Comparison of ENCODE assay signal across 16 mouse cellular contexts in the genomic region with DNA sequence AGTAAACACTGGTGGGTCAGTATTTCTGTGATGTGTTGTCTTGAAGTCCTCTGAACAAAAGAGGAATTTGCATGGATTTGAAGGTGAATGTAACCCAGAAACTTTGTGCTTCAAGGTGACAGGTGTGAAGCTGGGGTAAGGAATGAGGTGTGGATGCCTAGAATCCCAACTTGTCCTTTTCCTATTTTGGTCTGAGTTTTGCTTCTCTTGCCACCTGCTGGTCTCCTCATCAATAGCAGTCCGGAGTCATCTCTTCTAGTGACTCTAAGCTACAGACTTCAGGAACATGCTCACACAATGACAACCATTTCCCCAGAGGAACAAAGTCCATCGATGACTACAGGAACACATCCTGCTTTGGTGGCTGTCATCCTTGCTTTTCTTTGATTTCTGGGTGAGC. TPM values are rescaled to one million over a fixed set of nuclear protein-coding genes. Genes with fewer than 3 reads are reported as not detected.
DNase-seq lines count a peak whose midpoint lies in the region; ATAC-seq and TF ChIP-seq lines count a peak whose summit lies in the region.
"Had no signal": no experiment of that assay in that cellular context is flagged by ENCODE, and none has a peak within 500 bp of the region (broad histone marks: within the 10 kb centered on the region; RNA-seq: fewer than 3 reads in every experiment).

No protein-coding gene starts in this region.

- no peaks in the 10 kb centered on the region for H3K4me1 ChIP-seq in hindbrain, postnatal 0 days (ENCODE audit: insufficient read depth, low read length)
- no peaks in the 10 kb centered on the region for H3K4me1 ChIP-seq in hindbrain, embryonic 14.5 days (replicated peaks; ENCODE audit: control insufficient read depth, insufficient read depth, low read length)
- H3K4me1 ChIP-seq in lung, adult 2 months (ENCODE audit: control insufficient read depth, insufficient read depth, low read length), result no peaks in the 10 kb centered on the region
- no peaks in the 10 kb centered on the region for H3K4me1 ChIP-seq in ES-E14 (ENCODE audit: control insufficient read depth in 2 of 2, insufficient read depth in 2 of 2, low read length in 2 of 2, poor library complexity in 1 of 2)
- no peaks in the 10 kb centered on the region; the same call in 1 of the 2 replicates for H3K4me1 ChIP-seq in cortical plate, adult 2 months (ENCODE audit: control insufficient read depth, insufficient read depth, low read length)
- H3K4me1 ChIP-seq: hindbrain, embryonic 12.5 days; neural tube, embryonic 12.5 days had no signal

- H3K36me3 ChIP-seq in hindbrain, postnatal 0 days (ENCODE audit: insufficient read depth, low read length), result no peaks in the 10 kb centered on the region
- no peaks in the 10 kb centered on the region for H3K36me3 ChIP-seq in hindbrain, embryonic 14.5 days (replicated peaks; ENCODE audit: control insufficient read depth, insufficient read depth)
- no peaks in the 10 kb centered on the region for H3K36me3 ChIP-seq in ES-E14 (ENCODE audit: control insufficient read depth, insufficient read depth, low read length, poor library complexity, severe bottlenecking)
- H3K36me3 ChIP-seq: G1E; hindbrain, embryonic 12.5 days; neural tube, embryonic 12.5 days had no signal

- WGBS in hindbrain, postnatal 0 days, result 74% methylated on average over 2 of the region's 2 CpGs
- WGBS in hindbrain, embryonic 14.5 days, result 71% methylated on average over 2 of the region's 2 CpGs
- WGBS in lung, adult 2 months, result 52% methylated on average over 2 of the region's 2 CpGs

- peak; percentile 46 for DNase-seq in hindbrain, postnatal 0 days (ENCODE audit: low spot score)
- no peak for DNase-seq in hindbrain, embryonic 14.5 days (ENCODE audit: low spot score)
- no peak for DNase-seq in lung, adult 2 months
- DNase-seq in lung, postnatal 4 days, result no peak
- no peak for DNase-seq in ES-E14 (ENCODE audit: low read depth, low spot score)
- no peak for DNase-seq in spleen, adult 12 weeks (ENCODE audit: low spot score)
- DNase-seq: thymus, adult 18-20 months had no signal

- in situ Hi-C loops in ES-E14 (cut with MboI; ENCODE audit: low sequenced_read_pairs in 2 of 2, unreplicated experiment in 2 of 2), result loop anchor here in 1 of 2 experiments (25.0 kb wide), 1 partner anchor 144 kb away; no protein-coding TSS in a partner anchor

- no peak for ATAC-seq in hindbrain, postnatal 0 days
- ATAC-seq in hindbrain, embryonic 14.5 days (ENCODE audit: low FRiP score), result no peak
- ATAC-seq in megakaryocyte progenitor cell, adult 5-6 weeks (replicated peaks; ENCODE audit: poor library complexity), result no peak

- no peak overlapping the region for H3K9ac ChIP-seq in hindbrain, postnatal 0 days (replicated peaks; ENCODE audit: low read length)
- H3K9ac ChIP-seq in hindbrain, embryonic 14.5 days, result no peak overlapping the region
- no peak overlapping the region for H3K9ac ChIP-seq in ES-E14 (ENCODE audit: insufficient read depth, low read depth, low read length, poor library complexity, severe bottlenecking)
- H3K9ac ChIP-seq: hindbrain, embryonic 12.5 days; neural tube, embryonic 12.5 days had no signal

- TF ChIP-seq CTCF in hindbrain, postnatal 0 days (IDR thresholded peaks at IDR 0.05; ENCODE audit: low read depth), result peak; percentile 66
- 0 out of 2 replicates have a peak, but pooled peaks have one; percentile 7 for TF ChIP-seq CTCF in lung, adult 2 months (IDR thresholded peaks at IDR 0.05; ENCODE audit: insufficient read depth, low read length)
- peak; percentile 41 for TF ChIP-seq CTCF in cortical plate, adult 2 months (IDR thresholded peaks at IDR 0.05; ENCODE audit: extremely low read depth, insufficient read depth, low read length)

- H3K27ac ChIP-seq in hindbrain, postnatal 0 days, result no peak overlapping the region
- H3K27ac ChIP-seq in hindbrain, embryonic 14.5 days, result no peak overlapping the region
- no peak overlapping the region for H3K27ac ChIP-seq in ES-E14 (ENCODE audit: insufficient read depth, low read depth, low read length, poor library complexity, severe bottlenecking)
- H3K27ac ChIP-seq in cortical plate, adult 2 months (ENCODE audit: insufficient read depth, low read length), result no peak overlapping the region
- H3K27ac ChIP-seq: hindbrain, embryonic 12.5 days; neural tube, embryonic 12.5 days had no signal

- no peak for TF ChIP-seq POLR2A in lung, adult 2 months (IDR thresholded peaks at IDR 0.05; ENCODE audit: borderline replicate concordance, extremely low read depth, low read depth, low read length)
- TF ChIP-seq POLR2A in cortical plate, adult 2 months (IDR thresholded peaks at IDR 0.05; ENCODE audit: extremely low read depth, insufficient read depth, low read length), result no peak

- H3K9me3 ChIP-seq in hindbrain, postnatal 0 days (ENCODE audit: low read length), result no peaks in the 10 kb centered on the region
- H3K9me3 ChIP-seq in hindbrain, embryonic 14.5 days (ENCODE audit: control insufficient read depth, low read length), result no peaks in the 10 kb centered on the region
- H3K9me3 ChIP-seq in ES-E14 (ENCODE audit: control insufficient read depth, insufficient read depth, low read depth, low read length), result no peaks in the 10 kb centered on the region
- H3K9me3 ChIP-seq: G1E; hindbrain, embryonic 12.5 days; megakaryocyte, embryonic 14.5 days; neural tube, embryonic 12.5 days had no signal

- no peak overlapping the region for H3K4me2 ChIP-seq in hindbrain, postnatal 0 days (ENCODE audit: low read depth, low read length)
- H3K4me2 ChIP-seq in hindbrain, embryonic 14.5 days (replicated peaks), result no peak overlapping the region
- H3K4me2 ChIP-seq: hindbrain, embryonic 12.5 days; neural tube, embryonic 12.5 days had no signal

- H3K4me3 ChIP-seq in hindbrain, postnatal 0 days (ENCODE audit: low read length), result no peak overlapping the region
- H3K4me3 ChIP-seq in hindbrain, embryonic 14.5 days (replicated peaks; ENCODE audit: low read length), result no peak overlapping the region
- no peak overlapping the region for H3K4me3 ChIP-seq in lung, adult 2 months (replicated peaks; ENCODE audit: extremely low read depth, low read depth, low read length)
- no peak overlapping the region for H3K4me3 ChIP-seq in ES-E14 (ENCODE audit: insufficient read depth in 1 of 2, low read depth in 1 of 2, low read length in 2 of 2, poor library complexity in 1 of 2, severe bottlenecking in 1 of 2)
- no peak overlapping the region for H3K4me3 ChIP-seq in cortical plate, adult 2 months (ENCODE audit: insufficient read depth, low read length)
- H3K4me3 ChIP-seq: hindbrain, embryonic 12.5 days; megakaryocyte, embryonic 14.5 days; neural tube, embryonic 12.5 days had no signal

- no peaks in the 10 kb centered on the region for H3K27me3 ChIP-seq in hindbrain, postnatal 0 days (ENCODE audit: insufficient read depth, low read length)
- H3K27me3 ChIP-seq in hindbrain, embryonic 14.5 days (ENCODE audit: control insufficient read depth, insufficient read depth, low read length), result no peaks in the 10 kb centered on the region
- H3K27me3 ChIP-seq: hindbrain, embryonic 12.5 days; megakaryocyte, embryonic 14.5 days; neural tube, embryonic 12.5 days had no signal

TF ChIP-seq in ES-E14, 5 proteins besides CTCF, POLR2A, EP300 and RAD21:
- TF ChIP-seq CHD2 (IDR thresholded peaks at IDR 0.05; ENCODE audit: low read depth, low read length) (no peak), HCFC1 (IDR thresholded peaks at IDR 0.05; ENCODE audit: borderline replicate concordance, insufficient read depth, low read length) (no peak), MAFK (IDR thresholded peaks at IDR 0.05; ENCODE audit: insufficient read depth, low read depth, low read length) (no peak), ZC3H11A (IDR thresholded peaks at IDR 0.05; ENCODE audit: borderline replicate concordance, low read depth, low read length) (0 out of 2 replicates have a peak, but pooled peaks have one; percentile 66), ZNF384 (IDR thresholded peaks at IDR 0.05; ENCODE audit: low read depth, low read length) (no peak)

RNA-seq across cellular contexts. Expression of a gene that starts 46.9 kb away (rescaled TPM):
- not detected in 2 replicates for total RNA-seq in hindbrain, postnatal 0 days (2014; rRNA removed)
- not detected in 2 replicates for polyA plus RNA-seq in hindbrain, postnatal 0 days (2015; fragmentation: Nextera tagmentation; extraction: Ambion mirVana)
- polyA plus RNA-seq in hindbrain, embryonic 14.5 days (2014; fragmentation: Nextera tagmentation; extraction: Ambion mirVana), result not detected in 2 replicates
- not detected in 2 replicates for polyA plus RNA-seq in lung, adult 2 months (2012; rRNA removed)
- 4.0 and 5.2 TPM in 2 replicates for total RNA-seq in ES-E14 (2012; rRNA removed)
- not detected in 2 replicates for polyA plus RNA-seq in cortical plate, adult 2 months (2012; rRNA removed)
- not detected in 2 replicates for total RNA-seq in megakaryocyte progenitor cell, adult 5-6 weeks (2015)
- total RNA-seq in megakaryocyte progenitor cell, adult 5-6 weeks (2017), result not detected in 2 replicates
- total RNA-seq: G1E had no signal
- polyA plus RNA-seq: G1E; gonadal fat pad, adult 2 months; hindbrain, embryonic 12.5 days; limb, embryonic 11.5 days; neural tube, embryonic 12.5 days; small intestine, adult 2 months had no signal

RNA-seq across cellular contexts. Expression of a gene that starts 57.1 kb away (rescaled TPM):
- total RNA-seq in hindbrain, postnatal 0 days (2014; rRNA removed), result 40.9 and 57.4 TPM in 2 replicates
- polyA plus RNA-seq in hindbrain, postnatal 0 days (2015; fragmentation: Nextera tagmentation; extraction: Ambion mirVana), result 31.6 and 31.7 TPM in 2 replicates
- polyA plus RNA-seq in hindbrain, embryonic 14.5 days (2014; fragmentation: Nextera tagmentation; extraction: Ambion mirVana), result 56.9 and 58.3 TPM in 2 replicates
- polyA plus RNA-seq in lung, adult 2 months (2012; rRNA removed), result 22.6 and 45.9 TPM in 2 replicates
- total RNA-seq in ES-E14 (2012; rRNA removed), result 85.0 and 92.0 TPM in 2 replicates
- polyA plus RNA-seq in cortical plate, adult 2 months (2012; rRNA removed), result 44.8 and 47.8 TPM in 2 replicates
- 64.0 and 86.4 TPM in 2 replicates for total RNA-seq in megakaryocyte progenitor cell, adult 5-6 weeks (2015)
- total RNA-seq in megakaryocyte progenitor cell, adult 5-6 weeks (2017), result 67.3 and 109 TPM in 2 replicates

Comparison
In these comparisons a context has a peak if more than half of its experiments do, and no peak if none do; other contexts are left out.
1. CTCF ChIP-seq: peak in every context shown above with its lines; median percentile 66 in hindbrain, postnatal 0 days; 41 in cortical plate, adult 2 months; 7 in lung, adult 2 months.